Mouse (Mus musculus) liver, adult 2 months (tissue): ENCODE measurements at regions not wholly inside any gene's neighbourhood (a gene's known extent, or its start where the extent isn't known, plus 50 kb on each side); places are given as distances from the start of the nearest gene placed in this dataset.

Experiments used
- DNase-seq: peaks from one replicate; pipeline ENCODE4 v3.0.0-alpha.2; 2011; ENCODE audit warnings: low read depth, low spot score; ENCODE audit errors: extremely low read depth
- H3K27ac ChIP-seq: fragments of 200-500 bp; replicated peaks from 2 replicates; pipeline ENCODE4 v1.5.1; 2012; ENCODE audit warnings: low read depth, mild to moderate bottlenecking, control low read depth, inconsistent platforms, low read length; ENCODE audit not compliant: insufficient read depth
- H3K27me3 ChIP-seq: fragments of 200-500 bp; 2 replicates; pipeline ENCODE4 v1.6.1; 2012; ENCODE audit warnings: mild to moderate bottlenecking, moderate library complexity, low read length, inconsistent platforms; ENCODE audit not compliant: control insufficient read depth, insufficient read depth
- H3K36me3 ChIP-seq: fragments of 200-500 bp; 2 replicates; pipeline ENCODE4 v1.6.1; 2012; ENCODE audit warnings: low read length, inconsistent platforms; ENCODE audit not compliant: control insufficient read depth, insufficient read depth
- H3K4me1 ChIP-seq: fragments of 200-500 bp; 2 replicates; pipeline ENCODE4 v1.6.1; 2011; ENCODE audit warnings: low read length; ENCODE audit not compliant: control insufficient read depth, insufficient read depth
- H3K4me3 ChIP-seq: fragments of 200-500 bp; 2 replicates; pipeline ENCODE4 v1.5.1; 2011; ENCODE audit warnings: low read depth, mild to moderate bottlenecking, control low read depth, low read length, moderate library complexity; ENCODE audit not compliant: insufficient read depth
- H3K79me2 ChIP-seq: fragments of 200-500 bp; 2 replicates; pipeline ENCODE4 v1.6.1; 2012; ENCODE audit warnings: inconsistent platforms, mild to moderate bottlenecking, low read length, moderate library complexity; ENCODE audit not compliant: control insufficient read depth, insufficient read depth
- H3K9ac ChIP-seq: fragments of 200-500 bp; 2 replicates; pipeline ENCODE4 v1.6.1; 2012; ENCODE audit warnings: low read depth, mild to moderate bottlenecking, control low read depth, inconsistent platforms, low read length
- CTCF ChIP-seq: fragments of 200-500 bp; IDR thresholded peaks from 2 replicates; pipeline ENCODE4 v1.5.1; 2011; ENCODE audit warnings: low read depth, low read length, control low read depth
- POLR2A ChIP-seq: fragments of 200-500 bp; IDR thresholded peaks from 2 replicates; pipeline ENCODE4 v1.6.1; 2011; ENCODE audit warnings: low read length, control low read depth; ENCODE audit not compliant: insufficient read depth; ENCODE audit errors: extremely low read depth
- WGBS: fragments of 180-500 bp; shearing (Covaris S2); methylation state at CpG from one replicate; pipeline ENCODE4 v1.1.7; 2018; 5-methylcytosine and 5-hydroxymethylcytosine counted together

DNA sequence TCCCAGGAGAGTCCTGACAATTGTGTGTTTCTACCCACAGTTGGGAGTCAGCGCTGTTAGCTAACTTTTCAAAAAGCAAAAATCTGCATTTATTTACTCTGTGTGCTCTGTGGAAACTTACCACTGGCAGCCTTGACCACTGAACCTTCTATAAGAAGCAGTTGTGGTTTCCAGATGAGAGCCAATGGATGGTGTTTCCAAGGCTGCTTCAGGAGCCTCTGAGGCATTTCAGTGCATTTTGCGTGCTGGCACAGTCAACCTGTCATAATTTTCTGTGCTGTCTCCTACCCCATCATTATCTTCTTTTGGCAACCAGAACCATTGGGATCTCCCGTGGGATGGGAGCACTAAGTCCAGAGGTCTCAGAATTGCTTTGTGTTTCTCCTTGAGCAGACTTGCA is 60.3 kb downstream of the 4930544G11Rik start:
- 89% methylated on average over 3 of the region's 3 CpGs for WGBS
- Histone ChIP-seq H3K4me3 (no peak overlapping the region), H3K27ac (no peak overlapping the region), H3K36me3 (no peaks in the 10 kb centered on the region), H3K4me1 (no peaks in the 10 kb centered on the region), H3K27me3 (no peaks in the 10 kb centered on the region), H3K9ac (no peak overlapping the region), H3K79me2 (no peaks in the 10 kb centered on the region)
- no peak for DNase-seq
- no peak for TF ChIP-seq CTCF
- no peak for TF ChIP-seq POLR2A

DNA sequence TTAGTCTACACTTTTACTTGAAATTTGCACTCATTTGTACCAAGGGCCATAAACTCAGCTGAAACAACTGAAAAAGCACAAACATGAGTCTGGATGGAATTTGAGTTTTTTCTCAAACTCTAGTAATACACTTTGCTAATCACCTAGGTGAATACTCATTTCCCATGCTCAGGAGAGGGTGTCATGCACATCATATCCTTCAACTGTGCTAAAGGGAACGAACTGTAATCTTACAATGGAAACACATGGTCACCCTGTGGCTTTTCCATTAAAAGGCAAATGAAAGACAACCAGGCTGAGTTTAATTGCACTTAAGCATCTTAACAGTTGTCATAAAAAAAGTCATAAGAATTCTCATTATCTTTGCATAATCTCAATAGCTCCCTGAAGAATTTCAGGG is 71.1 kb downstream of the 4930544G11Rik start:
- Histone ChIP-seq H3K79me2 (no peaks in the 10 kb centered on the region), H3K27ac (no peak overlapping the region), H3K27me3 (no peaks in the 10 kb centered on the region), H3K9ac (no peak overlapping the region), H3K4me3 (no peak overlapping the region), H3K36me3 (no peaks in the 10 kb centered on the region), H3K4me1 (no peaks in the 10 kb centered on the region)
- TF ChIP-seq POLR2A (no peak), CTCF (no peak)
- DNase-seq = no peak
- WGBS = 67% methylated on average over 1 of the region's 1 CpGs

DNA sequence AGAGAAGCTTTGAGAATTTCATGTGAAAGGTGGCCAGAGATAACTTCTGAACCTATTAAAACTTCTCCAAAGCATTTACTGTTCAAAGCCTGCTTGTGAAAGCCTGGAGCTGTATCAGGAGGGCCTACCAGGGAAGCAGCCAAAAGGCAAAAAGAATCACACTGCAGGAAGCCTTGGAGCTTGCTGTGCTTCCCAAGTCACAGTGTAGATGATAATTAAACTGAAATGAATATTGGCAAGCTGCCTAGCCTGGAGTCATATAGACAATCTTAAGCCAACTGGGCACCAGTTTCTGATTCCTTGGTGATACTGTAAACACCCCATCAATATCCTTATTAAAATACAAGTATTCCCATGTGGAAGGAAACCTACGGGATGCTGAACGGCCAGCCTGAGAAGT is 84.4 kb downstream of the 4930544G11Rik start:
- no peak overlapping the region for H3K27ac ChIP-seq
- whole genome bisulfite sequencing = 87% methylated on average over 2 of the region's 2 CpGs
- no peaks in the 10 kb centered on the region for H3K79me2 ChIP-seq
- no peak overlapping the region for H3K9ac ChIP-seq
- TF ChIP-seq CTCF = no peak
- no peak for TF ChIP-seq POLR2A
- no peak overlapping the region for H3K4me3 ChIP-seq
- H3K27me3 ChIP-seq = no peaks in the 10 kb centered on the region
- no peaks in the 10 kb centered on the region for H3K4me1 ChIP-seq
- no peaks in the 10 kb centered on the region for H3K36me3 ChIP-seq
- no peak for DNase-seq

DNA sequence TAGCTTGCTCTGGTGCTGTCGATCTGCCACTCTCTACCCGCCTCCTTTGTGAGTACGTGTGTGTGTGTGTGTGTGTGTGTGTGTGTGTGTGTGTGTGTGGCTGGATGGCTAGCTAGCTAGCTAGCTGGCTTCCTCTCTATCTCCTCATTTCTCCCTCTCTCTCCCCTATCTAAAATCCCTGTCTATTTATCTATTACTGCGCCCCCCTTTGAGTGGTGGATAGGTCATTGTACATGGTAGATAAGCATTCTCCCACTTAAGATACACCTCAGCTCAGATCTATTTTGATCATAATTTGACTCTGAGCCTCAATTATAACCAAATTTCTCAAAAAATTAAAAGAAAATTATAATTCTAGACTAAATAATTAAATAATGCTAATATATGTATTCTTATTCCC is 99.4 kb downstream of the 4930544G11Rik start:
- no peak overlapping the region for H3K4me3 ChIP-seq
- no peak for DNase-seq
- WGBS = 83% methylated on average over 4 of the region's 4 CpGs
- H3K36me3 ChIP-seq = no peaks in the 10 kb centered on the region
- TF ChIP-seq CTCF (no peak), POLR2A (no peak)
- H3K9ac ChIP-seq = no peak overlapping the region
- H3K79me2 ChIP-seq = no peaks in the 10 kb centered on the region
- no peaks in the 10 kb centered on the region for H3K27me3 ChIP-seq
- H3K4me1 ChIP-seq = no peaks in the 10 kb centered on the region
- no peak overlapping the region for H3K27ac ChIP-seq

- H3K9ac ChIP-seq = no peak overlapping the region
- H3K4me1 ChIP-seq = no peaks in the 10 kb centered on the region
- no peaks in the 10 kb centered on the region for H3K79me2 ChIP-seq
- no peaks in the 10 kb centered on the region for H3K36me3 ChIP-seq
- no peak overlapping the region for H3K27ac ChIP-seq
- H3K27me3 ChIP-seq = no peaks in the 10 kb centered on the region
- no peak for DNase-seq
- H3K4me3 ChIP-seq = no peak overlapping the region
- TF ChIP-seq CTCF (no peak), POLR2A (no peak)
These were observed 100.0 kb downstream of the 4930544G11Rik start for GRCm38 (mm10) chr6:66052386-66052785.

- no peak for DNase-seq
- WGBS = 66% methylated on average over 2 of the region's 2 CpGs
These were observed 100.8 kb downstream of the 4930544G11Rik start for GRCm38 (mm10) chr6:66053197-66053596.

More at GRCm38 (mm10) chr6:66053197-66053596, 100.8 kb downstream of the 4930544G11Rik start:
- H3K9ac ChIP-seq = no peak overlapping the region
- no peak overlapping the region for H3K4me3 ChIP-seq
- H3K27me3 ChIP-seq = no peaks in the 10 kb centered on the region
- H3K4me1 ChIP-seq = no peaks in the 10 kb centered on the region
- H3K36me3 ChIP-seq = no peaks in the 10 kb centered on the region
- TF ChIP-seq POLR2A (no peak), CTCF (no peak)
- no peaks in the 10 kb centered on the region for H3K79me2 ChIP-seq
- no peak overlapping the region for H3K27ac ChIP-seq
